Mouse (Mus musculus): Measurements from ENCODE around the gene Gm20388.

DNA sequence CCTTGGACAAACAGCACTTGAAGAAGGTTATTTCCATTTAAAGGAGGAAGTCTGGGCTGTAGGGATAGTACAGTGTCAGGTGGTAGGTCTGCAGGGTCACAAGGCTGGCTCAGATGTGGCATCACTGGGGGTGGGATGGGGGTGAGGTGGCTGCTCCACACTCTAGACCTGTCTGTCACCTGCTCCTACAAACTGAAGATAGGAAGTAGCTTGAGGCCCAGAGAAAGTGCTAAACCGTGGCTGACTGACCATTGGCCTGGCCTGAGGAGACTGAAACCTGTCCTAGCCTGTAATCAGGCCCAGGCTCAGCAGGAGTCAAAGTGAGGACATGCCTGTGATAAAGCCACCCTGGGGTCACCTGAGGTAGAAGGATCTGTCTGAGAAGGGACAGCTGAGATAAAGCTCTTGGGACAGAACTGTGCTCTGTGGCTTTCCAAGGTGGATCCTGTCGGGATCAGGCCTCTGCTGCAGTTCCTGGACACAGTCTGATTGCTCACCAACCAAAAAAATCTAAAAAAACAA, 1678.6 kb downstream of the Gm20388 start:
- no peak for TF ChIP-seq CTCF (IDR thresholded peaks at IDR 0.05; ENCODE audit: control insufficient read depth, insufficient read depth, low read length)
- no peak for TF ChIP-seq POLR2A (IDR thresholded peaks at IDR 0.05; ENCODE audit: borderline replicate concordance, control insufficient read depth, low read depth, low read length)

Measured in bone marrow, adult 2 months (tissue).